Mouse (Mus musculus): ENCODE measurements around the gene Lypd8. TPM values are rescaled to one million over a fixed set of nuclear protein-coding genes. Genes with fewer than 3 reads are reported as not detected.
"Not testable (repeated sequence)": the region's sequence is repeated elsewhere in the genome, so short reads cannot be mapped to it uniquely, and the experiment has no call there.

Gene Lypd8
- total RNA-seq, 2 experiments from 2014 or later: not detected

GRCm38 (mm10) chr11:58354476-58354875 lies 24.4 kb upstream of the Lypd8 start:
- H3K27ac ChIP-seq: no peak overlapping the region
- DNase-seq (ENCODE audit: extremely low spot score in 1 of 2, low spot score in 2 of 2): peak in 1 of 2 experiments; percentile 36
- no peak for TF ChIP-seq CTCF (IDR thresholded peaks at IDR 0.05)
- intact Hi-C loops (cut with DNase I): loop anchor here (5.0 kb wide), 1 partner anchor 143 kb away; no protein-coding TSS in a partner anchor
- H3K4me3 ChIP-seq: no peak overlapping the region

- H3K4me3 ChIP-seq: no peak overlapping the region
- no peak overlapping the region for H3K27ac ChIP-seq
- intact Hi-C loops (cut with DNase I): loop anchor here (5.0 kb wide), 1 partner anchor 142 kb away; no protein-coding TSS in a partner anchor
- TF ChIP-seq CTCF (IDR thresholded peaks at IDR 0.05): no peak
- no peak for DNase-seq (ENCODE audit: extremely low spot score in 1 of 2, low spot score in 2 of 2)
These were observed 23.9 kb upstream of the Lypd8 start for GRCm38 (mm10) chr11:58354927-58355326.

- no peak for DNase-seq (ENCODE audit: extremely low spot score in 1 of 2, low spot score in 2 of 2)
- Histone ChIP-seq H3K4me3 (no peak overlapping the region), H3K27ac (no peak overlapping the region)
- no peak for TF ChIP-seq CTCF (IDR thresholded peaks at IDR 0.05)
- intact Hi-C loops (cut with DNase I): no loop called here
These were observed 21.8 kb upstream of the Lypd8 start for GRCm38 (mm10) chr11:58357042-58357441.

GRCm38 (mm10) chr11:58357844-58358534 lies 20.9 kb upstream of the Lypd8 start:
- no peak for TF ChIP-seq CTCF (IDR thresholded peaks at IDR 0.05)
- intact Hi-C loops (cut with DNase I): no loop called here
- no peak overlapping the region for H3K27ac ChIP-seq
- H3K4me3 ChIP-seq: no peak overlapping the region
- DNase-seq (ENCODE audit: extremely low spot score in 1 of 2, low spot score in 2 of 2): no peak

- intact Hi-C loops (cut with DNase I): not testable (repeated sequence)
These were observed 16.3 kb upstream of the Lypd8 start for GRCm38 (mm10) chr11:58362562-58362961.

GRCm38 (mm10) chr11:58364454-58364853 lies 14.4 kb upstream of the Lypd8 start:
- Histone ChIP-seq H3K27ac (no peak overlapping the region), H3K4me3 (no peak overlapping the region)
- TF ChIP-seq CTCF (IDR thresholded peaks at IDR 0.05): no peak
- intact Hi-C loops (cut with DNase I): no loop called here
- no peak for DNase-seq (ENCODE audit: extremely low spot score in 1 of 2, low spot score in 2 of 2)

More at GRCm38 (mm10) chr11:58362562-58362961, 16.3 kb upstream of the Lypd8 start:
- not testable (repeated sequence) for H3K27ac ChIP-seq; DNase-seq (ENCODE audit: extremely low spot score in 1 of 2, low spot score in 2 of 2); H3K4me3 ChIP-seq

GRCm38 (mm10) chr11:58366191-58366590 lies 12.7 kb upstream of the Lypd8 start:
- H3K4me3 ChIP-seq; DNase-seq (ENCODE audit: extremely low spot score in 1 of 2, low spot score in 2 of 2); intact Hi-C loops (cut with DNase I); H3K27ac ChIP-seq: not testable (repeated sequence)

- TF ChIP-seq CTCF (IDR thresholded peaks at IDR 0.05): no peak
- Histone ChIP-seq H3K27ac (no peak overlapping the region), H3K4me3 (no peak overlapping the region)
- DNase-seq (ENCODE audit: extremely low spot score in 1 of 2, low spot score in 2 of 2): no peak
- intact Hi-C loops (cut with DNase I): no loop called here
These were observed 1.6 kb upstream of the Lypd8 start for GRCm38 (mm10) chr11:58377273-58377672.

- DNase-seq (ENCODE audit: extremely low spot score in 1 of 2, low spot score in 2 of 2): no peak
- Histone ChIP-seq H3K27ac (no peak overlapping the region), H3K4me3 (no peak overlapping the region)
- intact Hi-C loops (cut with DNase I): no loop called here
- TF ChIP-seq CTCF (IDR thresholded peaks at IDR 0.05): no peak
These were observed 1.2 kb upstream of the Lypd8 start for GRCm38 (mm10) chr11:58377686-58378085.

- H3K27ac ChIP-seq: no peak overlapping the region
- no peak for DNase-seq (ENCODE audit: extremely low spot score in 1 of 2, low spot score in 2 of 2)
- intact Hi-C loops (cut with DNase I): no loop called here
- H3K4me3 ChIP-seq: no peak overlapping the region
- no peak for TF ChIP-seq CTCF (IDR thresholded peaks at IDR 0.05)
These were observed 673 bp downstream of the Lypd8 start for GRCm38 (mm10) chr11:58379516-58379915.

GRCm38 (mm10) chr11:58382471-58382870 lies 3.6 kb downstream of the Lypd8 start:
- no peak overlapping the region for H3K4me3 ChIP-seq
- intact Hi-C loops (cut with DNase I): no loop called here
- no peak for DNase-seq (ENCODE audit: extremely low spot score in 1 of 2, low spot score in 2 of 2)
- no peak for TF ChIP-seq CTCF (IDR thresholded peaks at IDR 0.05)
- H3K27ac ChIP-seq: no peak overlapping the region

- intact Hi-C loops (cut with DNase I): loop anchor here (5.0 kb wide), 1 partner anchor 98 kb away; no protein-coding TSS in a partner anchor
- DNase-seq (ENCODE audit: extremely low spot score in 1 of 2, low spot score in 2 of 2): no peak
- Histone ChIP-seq H3K27ac (no peak overlapping the region), H3K4me3 (no peak overlapping the region)
- no peak for TF ChIP-seq CTCF (IDR thresholded peaks at IDR 0.05)
These were observed 21.3 kb downstream of the Lypd8 start for GRCm38 (mm10) chr11:58399985-58400645.

Data from left cerebral cortex, adult 2 months (tissue).